Mouse (Mus musculus) G1E (cell line): ENCODE measurements around the gene Mob4. TPM values are rescaled to one million over a fixed set of nuclear protein-coding genes. Genes with fewer than 3 reads are reported as not detected.
A peak's percentile ranks its signal among the peaks of the same experiment; 100 is the strongest.

Source experiments
- ATAC-seq: 2 replicates; pipeline ENCODE4 v1.8.0; 2016; ENCODE audit warnings: mild to moderate bottlenecking; ENCODE audit not compliant: insufficient number of reproducible peaks, poor library complexity, low FRiP score, severe bottlenecking; ENCODE audit errors: extremely low read depth
- DNase-seq: peaks from one replicate; pipeline ENCODE4 v3.0.0; 2012; ENCODE audit warnings: low spot score
- H3K27me3 ChIP-seq: 2 replicates; pipeline ENCODE4 v1.6.1; 2012; ENCODE audit warnings: mild to moderate bottlenecking, low read length, inconsistent platforms; ENCODE audit not compliant: insufficient read depth
- H3K36me3 ChIP-seq: replicated peaks from 2 replicates; pipeline ENCODE3; 2012; ENCODE audit warnings: mild to moderate bottlenecking, inconsistent platforms
- H3K4me1 ChIP-seq: 2 replicates; pipeline ENCODE4 v1.6.1; 2012; ENCODE audit warnings: low read depth, low read length, inconsistent platforms, mixed read lengths; ENCODE audit not compliant: insufficient read depth
- H3K4me3 ChIP-seq: 2 replicates; pipeline ENCODE4 v1.5.1; 2012; ENCODE audit warnings: low read depth, mild to moderate bottlenecking, inconsistent platforms, low read length, moderate library complexity, mixed read lengths
- H3K9me3 ChIP-seq: replicated peaks from 2 replicates; pipeline ENCODE4 v1.6.1; 2012; ENCODE audit warnings: inconsistent platforms
- CTCF ChIP-seq: IDR thresholded peaks from 2 replicates; pipeline ENCODE4 v1.5.1; 2012; ENCODE audit warnings: low read depth, low read length, inconsistent platforms, mixed read lengths
- GATA1 ChIP-seq: IDR thresholded peaks from 2 replicates; pipeline ENCODE4 v1.6.1; 2012; ENCODE audit warnings: borderline replicate concordance, low read length, inconsistent platforms, mixed read lengths
- GATA2 ChIP-seq: IDR thresholded peaks from 2 replicates; pipeline ENCODE4 v1.6.1; 2012; ENCODE audit warnings: low read depth, low read length, inconsistent platforms, borderline replicate concordance
- POLR2AphosphoS5 ChIP-seq: IDR thresholded peaks from 2 replicates; pipeline ENCODE4 v1.6.1; 2012; ENCODE audit warnings: low read depth, low read length, inconsistent platforms; ENCODE audit not compliant: insufficient replicate concordance
- TAL1 ChIP-seq: conservative IDR thresholded peaks from 2 replicates; pipeline ENCODE4 v1.6.1; 2012; ENCODE audit warnings: low read depth, low read length, inconsistent platforms, mixed read lengths
- polyA plus RNA-seq: library from polyadenylated mRNA; stranded (reverse); fragments of >175 nt; gene quantifications from 2 replicates; pipeline ENCODE4 v1.2.3, GENCODE M21; 2012
- total RNA-seq, 2 experiments: library from RNA; stranded (forward) in 1 of 2; stranded (reverse) in 1 of 2; fragments of 200-1000 nt in 1 of 2; fragments of >200 nt in 1 of 2; fragmentation: Nextera tagmentation in 1 of 2; gene quantifications; 2 replicates each; pipeline ENCODE4 v1.2.3; 2014 to 2017

The Mob4 gene
- total and polyA plus RNA-seq, 3 experiments: 7.7 to 124 (median 65.2) TPM

- TF ChIP-seq GATA2 (no peak), GATA1 (no peak), POLR2AphosphoS5 (no peak), TAL1 (no peak), CTCF (no peak)
- ATAC-seq (no peak), DNase-seq (no peak)
- H3K36me3 ChIP-seq: peaks cover 57% of the 10 kb centered on the region
- H3K9me3 ChIP-seq: no peaks in the 10 kb centered on the region
- H3K4me1 ChIP-seq: peaks cover 56% of the 10 kb centered on the region
- H3K4me3 ChIP-seq: peak overlapping the region; percentile 91
- H3K27me3 ChIP-seq: no peaks in the 10 kb centered on the region
Observed at GRCm38 (mm10) chr1:55088611-55089497, 42.2 kb upstream of the Mob4 start.

- Histone ChIP-seq H3K4me1 (peaks cover 50% of the 10 kb centered on the region), H3K4me3 (peak overlapping the region; percentile 91), H3K27me3 (no peaks in the 10 kb centered on the region), H3K9me3 (no peaks in the 10 kb centered on the region), H3K36me3 (peaks cover 55% of the 10 kb centered on the region)
- ATAC-seq: no peak
- DNase-seq: no peak
- TF ChIP-seq CTCF (no peak), TAL1 (no peak), GATA1 (no peak), GATA2 (no peak), POLR2AphosphoS5 (no peak)
Observed at GRCm38 (mm10) chr1:55089498-55090064, 41.5 kb upstream of the Mob4 start.

- peaks cover 44% of the 10 kb centered on the region for H3K4me1 ChIP-seq
- H3K36me3 ChIP-seq: peaks cover 41% of the 10 kb centered on the region
- TF ChIP-seq POLR2AphosphoS5: no peak
- ATAC-seq (no peak), DNase-seq (no peak)
- H3K4me3 ChIP-seq: no peak overlapping the region; the same call in 1 of the 2 replicates
- H3K27me3 ChIP-seq: no peaks in the 10 kb centered on the region
- H3K9me3 ChIP-seq: no peaks in the 10 kb centered on the region
Observed at GRCm38 (mm10) chr1:55092056-55092455, 39.0 kb upstream of the Mob4 start.

GRCm38 (mm10) chr1:55092469-55092868 is 38.6 kb upstream of the Mob4 start:
- H3K4me3 ChIP-seq: no peak overlapping the region
- no peaks in the 10 kb centered on the region for H3K27me3 ChIP-seq
- H3K4me1 ChIP-seq: peaks cover 46% of the 10 kb centered on the region
- DNase-seq (no peak), ATAC-seq (no peak)
- peak; percentile 18; the same call in 1 of the 2 replicates for TF ChIP-seq TAL1
- no peak for TF ChIP-seq GATA2
- TF ChIP-seq GATA1: no peak
- no peak for TF ChIP-seq CTCF
- no peak for TF ChIP-seq POLR2AphosphoS5
- H3K36me3 ChIP-seq: peaks cover 41% of the 10 kb centered on the region
- no peaks in the 10 kb centered on the region for H3K9me3 ChIP-seq

GRCm38 (mm10) chr1:55106919-55107585 is 24.0 kb upstream of the Mob4 start:
- Histone ChIP-seq H3K4me3 (peak overlapping the region; percentile 17; the same call in 1 of the 2 replicates), H3K36me3 (no peaks in the 10 kb centered on the region), H3K4me1 (peaks cover 37% of the 10 kb centered on the region), H3K27me3 (peaks cover 3% of the 10 kb centered on the region), H3K9me3 (no peaks in the 10 kb centered on the region)
- no peak for TF ChIP-seq GATA2
- TF ChIP-seq POLR2AphosphoS5: no peak
- TF ChIP-seq CTCF: no peak
- no peak for TF ChIP-seq GATA1
- TF ChIP-seq TAL1: no peak
- no peak for DNase-seq
- ATAC-seq: no peak

- TF ChIP-seq GATA2 (no peak), GATA1 (no peak), POLR2AphosphoS5 (no peak), CTCF (no peak), TAL1 (no peak)
- Histone ChIP-seq H3K27me3 (peaks cover 3% of the 10 kb centered on the region), H3K4me1 (peaks cover 43% of the 10 kb centered on the region), H3K9me3 (no peaks in the 10 kb centered on the region), H3K36me3 (no peaks in the 10 kb centered on the region), H3K4me3 (no peak overlapping the region; the same call in 1 of the 2 replicates)
- DNase-seq: no peak
- ATAC-seq: no peak
Observed at GRCm38 (mm10) chr1:55107644-55108043, 23.4 kb upstream of the Mob4 start.
